Mouse (Mus musculus) CH12.LX (cell line): ENCODE measurements around the gene Plekhg6. TPM values are rescaled to one million over a fixed set of nuclear protein-coding genes. Genes with fewer than 3 reads are reported as not detected.

Experiments
- DNase-seq: peaks from one replicate; pipeline ENCODE4 v3.0.0-alpha.2; 2013; ENCODE audit errors: extremely low read depth
- H3K27ac ChIP-seq: 2 replicates; pipeline ENCODE4 v1.5.1; 2012; ENCODE audit warnings: low read depth, mild to moderate bottlenecking, control low read depth, moderate library complexity; ENCODE audit not compliant: insufficient read depth
- H3K27me3 ChIP-seq: replicated peaks from 2 replicates; pipeline ENCODE3; 2012; ENCODE audit warnings: inconsistent platforms
- H3K36me3 ChIP-seq, 2 experiments: replicated peaks in 1 of 2; 2 replicates each; pipeline versions ENCODE3 to v1.6.1; 2012; ENCODE audit warnings: inconsistent platforms in 1 of 2, low read length in 1 of 2, mild to moderate bottlenecking in 1 of 2, mixed read lengths in 1 of 2, moderate library complexity in 1 of 2; ENCODE audit not compliant: control insufficient read depth in 1 of 2, insufficient read depth in 1 of 2
- H3K4me1 ChIP-seq, 2 experiments: 2 replicates each; pipeline ENCODE4 v1.6.1; 2012; ENCODE audit warnings: inconsistent platforms in 1 of 2, moderate library complexity in 1 of 2; ENCODE audit not compliant: insufficient read depth in 2 of 2, control insufficient read depth in 1 of 2
- H3K4me2 ChIP-seq: 2 replicates; pipeline ENCODE4 v1.6.1; 2012; ENCODE audit warnings: low read depth, mild to moderate bottlenecking, control low read depth; ENCODE audit not compliant: poor library complexity, insufficient read depth, severe bottlenecking
- H3K4me3 ChIP-seq, 3 experiments: fragments of 150-350 bp in 1 of 3; sonication (generic) in 1 of 3; replicated peaks in 1 of 3; 2 replicates each; pipeline versions ENCODE3 to v1.5.1; 2011 to 2012; ENCODE audit warnings: low read depth in 2 of 3, low read length in 2 of 3, mild to moderate bottlenecking in 2 of 3, moderate library complexity in 2 of 3, control low read depth in 1 of 3, improper control_type of control experiment in 1 of 3, inconsistent platforms in 1 of 3, mixed read lengths in 1 of 3; ENCODE audit not compliant: poor library complexity in 1 of 3
- H3K79me2 ChIP-seq: replicated peaks from 2 replicates; pipeline ENCODE4 v1.6.1; 2012; ENCODE audit warnings: mild to moderate bottlenecking, moderate library complexity; ENCODE audit not compliant: control insufficient read depth, poor library complexity, insufficient read depth, severe bottlenecking; ENCODE audit errors: extremely low read depth
- H3K9ac ChIP-seq: 2 replicates; pipeline ENCODE4 v1.6.1; 2012; ENCODE audit warnings: low read depth, mild to moderate bottlenecking, control low read depth, moderate library complexity; ENCODE audit not compliant: insufficient read depth
- H3K9me3 ChIP-seq: replicated peaks from 2 replicates; pipeline ENCODE3; 2012; ENCODE audit warnings: low read length, inconsistent platforms, mixed read lengths
- CHD1 ChIP-seq: IDR thresholded peaks from 2 replicates; pipeline ENCODE4 v1.6.1; 2012; ENCODE audit warnings: low read depth, low read length, improper control_type of control experiment, inconsistent platforms
- E2F4 ChIP-seq: IDR thresholded peaks from 2 replicates; pipeline ENCODE4 v1.6.1; 2011; ENCODE audit warnings: low read depth, low read length, improper control_type of control experiment; ENCODE audit not compliant: insufficient replicate concordance
- ELF1 ChIP-seq: IDR thresholded peaks from 2 replicates; pipeline ENCODE4 v1.6.1; 2014; ENCODE audit warnings: low read depth, mild to moderate bottlenecking, inconsistent platforms, low read length, improper control_type of control experiment
- GABPA ChIP-seq: IDR thresholded peaks from 2 replicates; pipeline ENCODE4 v1.6.1; 2012; ENCODE audit warnings: low read depth, low read length, improper control_type of control experiment, inconsistent platforms; ENCODE audit not compliant: insufficient replicate concordance
- HCFC1 ChIP-seq: IDR thresholded peaks from 2 replicates; pipeline ENCODE4 v1.6.1; 2012; ENCODE audit warnings: low read depth, mild to moderate bottlenecking, inconsistent platforms, low read length, improper control_type of control experiment
- IRF4 ChIP-seq: IDR thresholded peaks from 2 replicates; pipeline ENCODE4 v1.6.1; 2014; ENCODE audit warnings: low read depth, mild to moderate bottlenecking, inconsistent platforms, low read length, improper control_type of control experiment
- JUND ChIP-seq: conservative IDR thresholded peaks from 2 replicates; pipeline ENCODE4 v1.6.1; 2011; ENCODE audit warnings: low read depth, low read length, improper control_type of control experiment
- KAT2A ChIP-seq: IDR thresholded peaks from 2 replicates; pipeline ENCODE4 v1.6.1; 2012; ENCODE audit warnings: low read length, improper control_type of control experiment, inconsistent platforms; ENCODE audit not compliant: insufficient replicate concordance
- MEF2A ChIP-seq: IDR thresholded peaks from 2 replicates; pipeline ENCODE4 v1.6.1; 2014; ENCODE audit warnings: low read depth, mild to moderate bottlenecking, inconsistent platforms, low read length, improper control_type of control experiment, borderline replicate concordance
- MXI1 ChIP-seq: IDR thresholded peaks from 2 replicates; pipeline ENCODE4 v1.6.1; 2011; ENCODE audit warnings: mild to moderate bottlenecking, low read depth, low read length, improper control_type of control experiment
- MYC ChIP-seq: IDR thresholded peaks from 2 replicates; pipeline ENCODE4 v1.6.1; 2011; ENCODE audit warnings: low read depth, mild to moderate bottlenecking, improper control_type of control experiment, low read length
- POLR2AphosphoS2 ChIP-seq: IDR thresholded peaks from 2 replicates; pipeline ENCODE4 v1.6.1; 2011; ENCODE audit warnings: low read depth, low read length, improper control_type of control experiment
- RCOR1 ChIP-seq: conservative IDR thresholded peaks from 2 replicates; pipeline ENCODE4 v1.6.1; 2012; ENCODE audit warnings: low read depth, mild to moderate bottlenecking, inconsistent platforms, low read length, improper control_type of control experiment
- SIN3A ChIP-seq: IDR thresholded peaks from 2 replicates; pipeline ENCODE4 v1.6.1; 2012; ENCODE audit warnings: low read length, improper control_type of control experiment, inconsistent platforms
- TCF12 ChIP-seq: IDR thresholded peaks from 2 replicates; pipeline ENCODE4 v1.6.1; 2014; ENCODE audit warnings: low read depth, mild to moderate bottlenecking, inconsistent platforms, low read length, improper control_type of control experiment
- UBTF ChIP-seq: IDR thresholded peaks from 2 replicates; pipeline ENCODE4 v1.6.1; 2012; ENCODE audit warnings: low read depth, mild to moderate bottlenecking, inconsistent platforms, low read length, improper control_type of control experiment, moderate library complexity
- USF2 ChIP-seq: conservative IDR thresholded peaks from 2 replicates; pipeline ENCODE4 v1.6.1; 2011; ENCODE audit warnings: low read depth, low read length, improper control_type of control experiment
- ZC3H11A ChIP-seq: IDR thresholded peaks from 2 replicates; pipeline ENCODE4 v1.6.1; 2012; ENCODE audit warnings: low read depth, mild to moderate bottlenecking, inconsistent platforms, low read length, improper control_type of control experiment
- dilution Hi-C: fragments of 300-500 bp; cut with MboI; formaldehyde crosslinking; loops from 2 replicates; pipeline ENCODE4 v1.14.3; 2020; ENCODE audit warnings: low sequenced_read_pairs; ENCODE audit not compliant: extremely low pct_unique_long_range_greater_than_20kb, extremely low pct_ligation_motif_present
- in situ Hi-C: fragments of 300-500 bp; cut with MboI; formaldehyde crosslinking; loops from 3 replicates; pipeline ENCODE4 v1.14.3; 2019; ENCODE audit warnings: low sequenced_read_pairs, low pct_ligation_motif_present, low pct_unique_long_range_greater_than_20kb, mixed read lengths
- polyA plus RNA-seq: library from polyadenylated mRNA; unstranded; fragments of >175 nt; gene quantifications from 2 replicates; pipeline ENCODE4 v1.2.1, GENCODE M21; 2012; ENCODE audit warnings: low read depth; ENCODE audit not compliant: insufficient read length
- total RNA-seq, 2 experiments: library from RNA; depleted of rRNA; stranded (reverse); fragments of 300-350 nt in 1 of 2; fragments of >200 nt in 1 of 2; gene quantifications; 2 replicates each; pipeline ENCODE4 v1.2.3; 2012 to 2014

Gene Plekhg6
- total and polyA plus RNA-seq, 3 experiments: not detected

GRCm38 (mm10) chr6:125352046-125352384, 28.6 kb downstream of the Plekhg6 start:
- Histone ChIP-seq H3K27ac (no peak overlapping the region), H3K4me3 (no peak overlapping the region), H3K36me3 (no peaks in the 10 kb centered on the region), H3K9me3 (no peaks in the 10 kb centered on the region), H3K9ac (no peak overlapping the region), H3K4me1 (no peaks in the 10 kb centered on the region), H3K79me2 (no peaks in the 10 kb centered on the region)
- no peak for DNase-seq
- in situ Hi-C loops (no loop called here), dilution Hi-C loops (no loop called here)
- TF ChIP-seq MEF2A (no peak), E2F4 (no peak), HCFC1 (no peak), UBTF (no peak), TCF12 (no peak), CHD1 (no peak), RCOR1 (no peak), SIN3A (no peak), ZC3H11A (no peak), ELF1 (no peak), JUND (no peak)
- TF ChIP-seq, all 38 proteins: peak for 0
- H3K27me3 ChIP-seq: peaks cover 96% of the 10 kb centered on the region
- no peak overlapping the region for H3K4me2 ChIP-seq

GRCm38 (mm10) chr6:125351368-125352045, 29.1 kb downstream of the Plekhg6 start:
- Histone ChIP-seq H3K9ac (no peak overlapping the region), H3K36me3 (no peaks in the 10 kb centered on the region), H3K27me3 (peaks cover 96% of the 10 kb centered on the region), H3K4me2 (no peak overlapping the region), H3K27ac (no peak overlapping the region), H3K4me1 (no peaks in the 10 kb centered on the region), H3K4me3 (no peak overlapping the region), H3K9me3 (no peaks in the 10 kb centered on the region), H3K79me2 (no peaks in the 10 kb centered on the region)
- TF ChIP-seq MEF2A (no peak), GABPA (no peak)
- in situ Hi-C loops: no loop called here
- DNase-seq: no peak
- dilution Hi-C loops: no loop called here

- Histone ChIP-seq H3K36me3 (no peaks in the 10 kb centered on the region), H3K27me3 (peaks cover 96% of the 10 kb centered on the region), H3K4me3 (no peak overlapping the region), H3K4me2 (no peak overlapping the region), H3K79me2 (no peaks in the 10 kb centered on the region), H3K27ac (no peak overlapping the region), H3K9me3 (no peaks in the 10 kb centered on the region), H3K4me1 (no peaks in the 10 kb centered on the region), H3K9ac (no peak overlapping the region)
- in situ Hi-C loops: no loop called here
- no peak for TF ChIP-seq MYC
- TF ChIP-seq CHD1: no peak
- TF ChIP-seq KAT2A: no peak
- TF ChIP-seq UBTF: no peak
- TF ChIP-seq ZC3H11A: no peak
- no peak for TF ChIP-seq MXI1
- TF ChIP-seq IRF4: no peak
- TF ChIP-seq E2F4: no peak
- TF ChIP-seq RCOR1: no peak
- no peak for TF ChIP-seq USF2
- TF ChIP-seq POLR2AphosphoS2: no peak
- dilution Hi-C loops: no loop called here
- DNase-seq: no peak
Observed at GRCm38 (mm10) chr6:125350995-125351324, 29.6 kb downstream of the Plekhg6 start.
